Mouse (Mus musculus) liver, embryonic 11.5 days (tissue): ENCODE data around the gene Arel1. TPM values are rescaled to one million over a fixed set of nuclear protein-coding genes. Genes with fewer than 3 reads are reported as not detected.
A peak's percentile ranks its signal among the peaks of the same experiment; 100 is the strongest.

Experiments
- ATAC-seq: fragments of 200-750 bp; cut with Nextera tagmentation; replicated peaks from 2 replicates; pipeline ENCODE4 v1.8.0; 2017; ENCODE audit warnings: moderate number of reproducible peaks, mild to moderate bottlenecking, moderate TSS enrichment, moderate library complexity; ENCODE audit not compliant: low FRiP score
- DNase-seq: peaks from one replicate; pipeline ENCODE4 v3.0.0-alpha.2; 2017; ENCODE audit warnings: low spot score
- H3K27ac ChIP-seq: fragments of 300-500 bp; sonication (generic); 2 replicates; pipeline ENCODE4 v1.5.1; 2014; ENCODE audit warnings: mild to moderate bottlenecking, low read depth, low read length, control low read depth
- H3K27me3 ChIP-seq: fragments of 300-500 bp; sonication (generic); replicated peaks from 2 replicates; pipeline ENCODE4 v1.6.1; 2014; ENCODE audit warnings: low read length, mixed read lengths; ENCODE audit not compliant: control insufficient read depth, insufficient read depth
- H3K36me3 ChIP-seq: fragments of 300-500 bp; sonication (generic); 2 replicates; pipeline ENCODE4 v1.6.1; 2014; ENCODE audit warnings: mild to moderate bottlenecking, low read length, moderate library complexity, mixed read lengths; ENCODE audit not compliant: control insufficient read depth, insufficient read depth
- H3K4me1 ChIP-seq: fragments of 300-500 bp; sonication (generic); replicated peaks from 2 replicates; pipeline ENCODE4 v1.6.1; 2014; ENCODE audit warnings: low read length, mixed read lengths; ENCODE audit not compliant: control insufficient read depth, insufficient read depth
- H3K4me2 ChIP-seq: fragments of 300-500 bp; sonication (generic); 2 replicates; pipeline ENCODE4 v1.6.1; 2014; ENCODE audit warnings: mild to moderate bottlenecking, control low read depth, moderate library complexity
- H3K4me3 ChIP-seq: fragments of 300-500 bp; sonication (generic); 2 replicates; pipeline ENCODE4 v1.5.1; 2014; ENCODE audit warnings: low read depth, low read length, control low read depth
- H3K9ac ChIP-seq: fragments of 300-500 bp; sonication (generic); 2 replicates; pipeline ENCODE4 v1.6.1; 2014; ENCODE audit warnings: low read depth, low read length, control low read depth
- H3K9me3 ChIP-seq: fragments of 300-500 bp; sonication (generic); 2 replicates; pipeline ENCODE4 v1.6.1; 2016; ENCODE audit warnings: low read length, inconsistent platforms, mixed read lengths; ENCODE audit not compliant: control insufficient read depth
- WGBS: fragments of 180-500 bp; shearing (Covaris S2); extraction: QIAGEN DNeasy Blood & Tissue Kit; methylation state at CpG from one replicate; pipeline ENCODE4 v1.1.7; 2014; 5-methylcytosine and 5-hydroxymethylcytosine counted together
- polyA plus RNA-seq: library from polyadenylated mRNA; unstranded; fragments of >200 nt; fragmentation: Nextera tagmentation; extraction: Ambion mirVana; gene quantifications from 2 replicates; pipeline ENCODE4 v1.2.1, GENCODE M21; 2014

Arel1 gene
- polyA plus RNA-seq, 1 experiment from 2014 or later, result 19.6 TPM

DNA sequence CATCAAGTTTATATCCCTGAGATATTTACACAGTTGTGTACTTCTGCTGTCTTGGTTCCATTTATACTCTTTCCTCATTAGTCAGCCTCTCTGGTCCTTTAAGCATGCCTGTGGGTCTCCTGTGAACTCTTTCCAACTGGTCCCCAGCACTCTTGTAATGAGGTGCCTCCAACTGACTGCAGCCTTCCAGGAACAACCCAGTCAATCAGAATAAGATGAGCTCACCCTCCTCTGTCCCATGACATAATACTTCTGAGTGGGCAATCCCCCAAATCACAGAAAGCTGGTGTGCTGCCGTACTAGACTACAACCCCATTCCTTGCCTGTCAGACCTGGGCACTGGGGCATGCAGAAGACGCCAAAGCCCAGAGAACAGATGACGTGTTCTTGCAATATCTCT, 14.4 kb downstream of the Arel1 start:
- 89% methylated on average over 3 of the region's 3 CpGs for WGBS
- H3K36me3 ChIP-seq, result peaks cover 5% of the 10 kb centered on the region
- no peaks in the 10 kb centered on the region for H3K27me3 ChIP-seq
- DNase-seq (no peak), ATAC-seq (no peak)
- H3K4me2 ChIP-seq, result no peak overlapping the region
- H3K9me3 ChIP-seq, result no peaks in the 10 kb centered on the region
- no peak overlapping the region for H3K27ac ChIP-seq
- H3K4me3 ChIP-seq, result no peak overlapping the region
- H3K4me1 ChIP-seq, result no peaks in the 10 kb centered on the region
- H3K9ac ChIP-seq, result no peak overlapping the region

- H3K4me3 ChIP-seq, result no peak overlapping the region
- peaks cover 13% of the 10 kb centered on the region; the same call in 1 of the 2 replicates for H3K36me3 ChIP-seq
- 69% methylated on average over 1 of the region's 1 CpGs for WGBS
- no peak for DNase-seq
- no peak overlapping the region for H3K4me2 ChIP-seq
- H3K9me3 ChIP-seq, result no peaks in the 10 kb centered on the region
- H3K27me3 ChIP-seq, result no peaks in the 10 kb centered on the region
- no peaks in the 10 kb centered on the region for H3K4me1 ChIP-seq
- H3K9ac ChIP-seq, result no peak overlapping the region
- ATAC-seq, result no peak
- no peak overlapping the region for H3K27ac ChIP-seq
Observed at GRCm38 (mm10) chr12:84952351-84952750, 18.3 kb downstream of the Arel1 start.

- no peaks in the 10 kb centered on the region for H3K27me3 ChIP-seq
- no peaks in the 10 kb centered on the region for H3K4me1 ChIP-seq
- DNase-seq (no peak), ATAC-seq (no peak)
- no peak overlapping the region for H3K4me3 ChIP-seq
- no peak overlapping the region for H3K27ac ChIP-seq
- no peaks in the 10 kb centered on the region for H3K9me3 ChIP-seq
- no peak overlapping the region for H3K9ac ChIP-seq
- H3K4me2 ChIP-seq, result no peak overlapping the region
- 79% methylated on average over 8 of the region's 8 CpGs for WGBS
- peaks cover 16% of the 10 kb centered on the region; the same call in 1 of the 2 replicates for H3K36me3 ChIP-seq
Observed at GRCm38 (mm10) chr12:84951531-84951930, 19.2 kb downstream of the Arel1 start.

DNA sequence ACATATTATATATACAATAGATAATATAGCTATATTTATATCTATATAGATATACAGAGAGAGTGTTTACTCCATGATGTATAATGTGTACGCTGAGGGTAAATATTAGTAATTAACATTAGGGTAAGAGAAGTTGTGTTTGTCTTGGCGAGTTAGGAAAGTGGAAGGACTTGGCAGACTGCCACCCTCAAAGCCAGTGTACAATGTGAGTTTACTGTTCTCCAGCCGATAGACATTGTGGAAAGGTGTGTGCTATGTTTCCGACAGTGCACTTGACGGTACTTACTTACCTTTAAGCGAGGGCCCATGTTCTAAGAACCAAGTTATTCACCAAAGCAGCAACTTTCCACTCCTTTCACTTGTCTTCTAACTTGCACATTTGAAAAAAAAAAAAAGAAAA, 19.9 kb downstream of the Arel1 start:
- ATAC-seq, result no peak
- H3K36me3 ChIP-seq, result peaks cover 16% of the 10 kb centered on the region; the same call in 1 of the 2 replicates
- WGBS, result 91% methylated on average over 6 of the region's 6 CpGs
- H3K9ac ChIP-seq, result no peak overlapping the region
- DNase-seq, result no peak
- no peaks in the 10 kb centered on the region for H3K27me3 ChIP-seq
- no peak overlapping the region for H3K4me3 ChIP-seq
- no peak overlapping the region for H3K4me2 ChIP-seq
- H3K4me1 ChIP-seq, result no peaks in the 10 kb centered on the region
- no peak overlapping the region for H3K27ac ChIP-seq
- no peaks in the 10 kb centered on the region for H3K9me3 ChIP-seq

DNA sequence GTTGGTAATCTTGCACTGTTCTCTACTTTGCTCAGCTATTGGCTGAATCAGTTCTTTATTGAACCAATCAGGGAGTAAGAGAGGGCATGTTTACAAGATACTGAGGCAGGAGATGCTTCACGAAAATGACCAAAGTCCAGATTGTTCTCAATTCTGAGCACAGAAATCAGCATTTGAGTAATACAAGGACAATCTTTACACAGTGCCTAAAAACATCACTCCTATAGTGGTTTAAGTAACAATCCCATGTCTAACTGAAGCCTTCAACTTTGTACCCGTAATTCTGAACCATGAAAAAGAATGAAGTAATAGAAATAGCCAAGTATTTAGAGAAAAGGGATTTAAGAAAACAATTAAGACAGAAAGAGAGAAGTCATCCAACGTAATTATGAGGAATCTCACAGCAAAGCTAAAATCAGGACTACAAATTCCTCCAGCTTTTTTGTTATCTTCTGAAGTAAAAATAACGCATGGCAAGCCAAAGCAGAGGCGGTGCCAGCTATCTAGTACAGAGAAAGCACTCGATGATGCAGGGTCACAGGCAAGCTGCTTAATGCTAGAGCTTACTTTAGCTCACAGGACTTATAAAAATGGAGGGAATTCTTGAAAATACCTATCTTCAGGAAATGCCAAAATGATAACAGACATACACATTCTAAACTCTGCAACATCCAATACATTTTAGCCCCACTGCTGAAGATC, 22.0 kb downstream of the Arel1 start:
- whole genome bisulfite sequencing, result 85% methylated on average over 6 of the region's 6 CpGs
- Histone ChIP-seq H3K27me3 (no peaks in the 10 kb centered on the region), H3K9me3 (no peaks in the 10 kb centered on the region), H3K9ac (no peak overlapping the region), H3K4me2 (no peak overlapping the region), H3K36me3 (peaks cover 16% of the 10 kb centered on the region; the same call in 1 of the 2 replicates), H3K4me3 (no peak overlapping the region), H3K4me1 (peaks cover 13% of the 10 kb centered on the region), H3K27ac (no peak overlapping the region)
- ATAC-seq, result no peak
- no peak for DNase-seq

- H3K27me3 ChIP-seq, result no peaks in the 10 kb centered on the region
- 78% methylated on average over 2 of the region's 2 CpGs for WGBS
- ATAC-seq (no peak), DNase-seq (no peak)
- H3K4me3 ChIP-seq, result no peak overlapping the region
- no peaks in the 10 kb centered on the region for H3K9me3 ChIP-seq
- no peak overlapping the region for H3K27ac ChIP-seq
- peaks cover 13% of the 10 kb centered on the region for H3K4me1 ChIP-seq
- no peak overlapping the region for H3K4me2 ChIP-seq
- peaks cover 16% of the 10 kb centered on the region; the same call in 1 of the 2 replicates for H3K36me3 ChIP-seq
- H3K9ac ChIP-seq, result no peak overlapping the region
Observed at GRCm38 (mm10) chr12:84947894-84948583, 22.7 kb downstream of the Arel1 start.

GRCm38 (mm10) chr12:84944813-84945553, 25.7 kb downstream of the Arel1 start:
- H3K4me1 ChIP-seq, result peaks cover 13% of the 10 kb centered on the region
- no peaks in the 10 kb centered on the region for H3K9me3 ChIP-seq
- 0 out of 2 replicates have a peak overlapping the region, but pooled peaks have one; percentile 7 for H3K4me2 ChIP-seq
- ATAC-seq (no peak), DNase-seq (no peak)
- no peak overlapping the region for H3K9ac ChIP-seq
- no peak overlapping the region for H3K27ac ChIP-seq
- H3K27me3 ChIP-seq, result no peaks in the 10 kb centered on the region
- H3K36me3 ChIP-seq, result peaks cover 22% of the 10 kb centered on the region
- WGBS, result 77% methylated on average over 9 of the region's 9 CpGs
- no peak overlapping the region for H3K4me3 ChIP-seq

GRCm38 (mm10) chr12:84944150-84944812, 26.4 kb downstream of the Arel1 start:
- Histone ChIP-seq H3K36me3 (peaks cover 22% of the 10 kb centered on the region), H3K27ac (no peak overlapping the region)
- WGBS, result 43% methylated on average over 4 of the region's 4 CpGs

More at GRCm38 (mm10) chr12:84944150-84944812, 26.4 kb downstream of the Arel1 start:
- no peak overlapping the region for H3K4me3 ChIP-seq
- DNase-seq (no peak), ATAC-seq (peak; percentile 63)
- H3K4me1 ChIP-seq, result peaks cover 13% of the 10 kb centered on the region
- peak overlapping the region; percentile 22; the same call in 1 of the 2 replicates for H3K4me2 ChIP-seq
- no peaks in the 10 kb centered on the region for H3K27me3 ChIP-seq
- no peaks in the 10 kb centered on the region for H3K9me3 ChIP-seq
- no peak overlapping the region for H3K9ac ChIP-seq
